Mouse (Mus musculus) hindbrain, embryonic 15.5 days (tissue): ENCODE measurements around the gene Col4a3. TPM values are rescaled to one million over a fixed set of nuclear protein-coding genes. Genes with fewer than 3 reads are reported as not detected.

Source experiments
- ATAC-seq: fragments of 200-750 bp; cut with Nextera tagmentation; 2 replicates; pipeline ENCODE4 v1.8.0; 2017; ENCODE audit warnings: low read depth, moderate number of reproducible peaks, moderate TSS enrichment; ENCODE audit not compliant: low FRiP score
- H3K27ac ChIP-seq: fragments of 300-500 bp; sonication (generic); replicated peaks from 2 replicates; pipeline ENCODE4 v1.5.1; 2015; ENCODE audit warnings: mild to moderate bottlenecking, inconsistent platforms
- H3K27me3 ChIP-seq: fragments of 300-500 bp; sonication (generic); 2 replicates; pipeline ENCODE4 v1.6.1; 2015; ENCODE audit warnings: control low read depth, inconsistent platforms
- H3K36me3 ChIP-seq: fragments of 300-500 bp; sonication (generic); 2 replicates; pipeline ENCODE4 v1.6.1; 2015; ENCODE audit warnings: control low read depth, inconsistent platforms
- H3K4me1 ChIP-seq: fragments of 300-500 bp; sonication (generic); replicated peaks from 2 replicates; pipeline ENCODE4 v1.6.1; 2015; ENCODE audit warnings: control low read depth, inconsistent platforms
- H3K4me2 ChIP-seq: fragments of 300-500 bp; sonication (generic); 2 replicates; pipeline ENCODE4 v1.6.1; 2015; ENCODE audit warnings: moderate library complexity, mild to moderate bottlenecking, inconsistent platforms
- H3K4me3 ChIP-seq: fragments of 300-500 bp; sonication (generic); 2 replicates; pipeline ENCODE4 v1.5.1; 2015; ENCODE audit warnings: mild to moderate bottlenecking, inconsistent platforms
- H3K9ac ChIP-seq: fragments of 300-500 bp; sonication (generic); 2 replicates; pipeline ENCODE4 v1.6.1; 2015; ENCODE audit warnings: inconsistent platforms
- H3K9me3 ChIP-seq: fragments of 300-500 bp; sonication (generic); 2 replicates; pipeline ENCODE4 v1.6.1; 2016; ENCODE audit warnings: control low read depth, inconsistent platforms
- WGBS: fragments of 180-500 bp; shearing (Covaris S2); methylation state at CpG from one replicate; pipeline ENCODE4 v1.1.7; 2015; 5-methylcytosine and 5-hydroxymethylcytosine counted together
- polyA plus RNA-seq: library from polyadenylated mRNA; unstranded; fragments of >200 nt; fragmentation: Nextera tagmentation; extraction: Ambion mirVana; gene quantifications from 2 replicates; pipeline ENCODE4 v1.2.1, GENCODE M21; 2015

The Col4a3 gene
- polyA plus RNA-seq, 1 experiment from 2014 or later: 0.26 TPM

DNA sequence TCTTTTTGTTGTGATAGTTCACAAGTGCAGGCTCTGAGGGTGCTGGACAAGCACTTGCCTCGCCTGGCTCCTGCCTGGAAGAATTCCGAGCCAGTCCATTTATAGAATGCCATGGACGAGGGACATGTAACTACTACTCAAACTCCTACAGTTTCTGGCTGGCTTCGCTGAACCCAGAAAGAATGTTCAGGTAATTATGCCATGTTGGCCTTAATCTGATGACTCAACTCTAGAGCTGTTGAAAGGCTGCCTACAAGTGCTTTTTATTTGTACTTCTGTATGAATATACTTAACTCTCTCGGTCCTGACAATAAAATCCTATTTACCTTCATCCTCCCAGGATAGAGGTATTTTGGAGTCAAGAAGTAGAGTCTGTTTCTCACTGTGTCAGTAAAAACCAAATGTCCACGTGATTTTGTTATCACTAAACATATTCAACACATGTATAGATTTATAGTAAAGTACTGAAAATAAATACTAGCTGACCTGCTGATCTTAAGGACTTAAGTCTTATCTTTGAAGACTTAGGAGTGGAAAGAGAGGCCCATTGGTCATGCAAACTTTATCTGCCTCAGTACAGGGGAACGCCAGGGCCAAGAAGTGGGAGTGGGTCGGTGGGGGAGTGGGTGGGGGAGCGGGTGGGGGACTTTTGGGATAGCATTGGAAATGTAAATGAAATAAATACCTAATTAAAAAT, 131.2 kb downstream of the Col4a3 start:
- no peak overlapping the region for H3K27ac ChIP-seq
- no peak overlapping the region for H3K4me3 ChIP-seq

DNA sequence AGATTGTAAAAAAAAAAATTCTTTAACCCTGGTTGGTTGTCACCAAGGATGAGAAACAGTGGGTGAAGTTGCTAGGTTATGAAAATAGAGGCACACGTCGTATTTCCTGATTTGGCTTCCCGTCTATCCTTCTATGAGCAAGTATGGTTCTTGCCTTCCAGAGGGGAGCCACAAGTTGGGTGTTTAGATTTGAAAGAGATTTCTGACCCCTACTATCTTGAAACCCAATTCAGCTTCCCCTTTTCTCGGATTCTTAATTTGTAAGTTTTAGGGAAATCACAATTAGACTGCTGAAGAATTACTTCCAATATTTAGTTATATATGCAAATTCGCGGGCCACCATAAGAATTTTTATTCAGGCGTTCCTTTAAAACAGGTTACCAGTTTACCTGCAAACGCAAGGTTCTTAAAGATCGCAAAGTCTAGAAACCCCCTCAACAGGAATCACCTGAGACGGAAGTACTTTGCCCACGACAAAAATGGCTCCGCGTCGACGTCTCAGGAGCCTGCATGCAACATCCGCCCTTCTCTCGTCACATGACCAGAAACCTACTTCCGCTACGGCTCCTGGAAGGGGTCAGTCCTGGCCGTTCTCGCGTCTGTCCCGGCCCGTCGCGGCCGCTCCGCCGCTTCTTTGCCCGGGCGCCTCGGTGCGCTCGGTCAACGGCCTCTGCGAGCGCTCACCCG, 137.8 kb downstream of the Col4a3 start, which contains the start of gene Mff:
Mff (plus strand) TSS at position 552 of the 687 bp plus-strand sequence.
- WGBS: 10% methylated on average over 38 of the region's 38 CpGs
- H3K27me3 ChIP-seq: peaks cover 20% of the 10 kb centered on the region
- ATAC-seq: peak; percentile 99

More for the DNA sequence above, 131.2 kb downstream of the Col4a3 start:
- H3K4me1 ChIP-seq: no peaks in the 10 kb centered on the region
- H3K4me2 ChIP-seq: no peak overlapping the region
- H3K27me3 ChIP-seq: peaks cover 19% of the 10 kb centered on the region
- H3K9ac ChIP-seq: no peak overlapping the region
- 82% methylated on average over 9 of the region's 9 CpGs for WGBS
- H3K36me3 ChIP-seq: no peaks in the 10 kb centered on the region
- no peaks in the 10 kb centered on the region for H3K9me3 ChIP-seq
- no peak for ATAC-seq

DNA sequence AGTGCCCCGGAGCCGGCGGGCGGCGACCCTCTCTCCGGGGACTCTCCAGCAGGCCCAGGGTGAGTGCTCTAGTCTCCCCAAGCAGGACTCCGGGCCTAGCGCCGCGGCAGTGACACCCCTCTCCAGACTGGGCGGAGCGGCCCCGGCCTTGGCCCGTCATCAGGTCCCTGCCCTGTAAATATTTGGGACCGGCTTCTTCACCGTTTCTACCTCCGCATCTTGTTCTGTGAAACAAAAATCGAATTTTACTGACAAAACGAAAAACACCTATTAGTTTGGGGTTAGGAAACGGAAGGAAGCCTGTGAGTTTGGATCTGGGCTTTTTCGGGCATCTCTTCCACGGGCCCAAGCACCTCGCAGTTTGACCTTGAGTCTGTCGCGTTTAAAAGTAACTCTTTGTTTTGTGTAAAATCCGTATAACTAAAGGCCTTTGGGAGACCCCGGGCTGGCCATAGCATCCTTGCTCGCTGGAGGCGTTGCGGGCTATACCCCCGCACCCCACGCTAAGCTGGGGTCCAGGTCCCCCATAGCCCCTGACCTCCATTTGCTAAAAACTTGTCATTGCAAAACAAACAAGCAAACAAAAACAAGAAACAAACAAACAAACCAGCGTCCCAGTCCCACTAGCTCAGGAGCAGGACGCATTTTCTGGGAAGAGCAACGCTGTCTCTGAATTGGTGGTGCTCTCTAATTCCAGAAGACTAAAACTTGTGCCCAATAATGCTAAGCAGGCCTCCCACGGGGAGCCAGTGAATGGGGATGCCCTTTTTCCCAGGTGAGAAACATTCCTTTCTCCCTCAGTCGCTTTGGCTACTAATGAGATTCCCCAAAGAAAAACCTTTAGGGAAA, 138.5 kb downstream of the Col4a3 start:
- H3K4me2 ChIP-seq: peak overlapping the region; percentile 93
- peak overlapping the region; percentile 76 for H3K27ac ChIP-seq
- peak overlapping the region; percentile 76 for H3K4me3 ChIP-seq
- under 1% methylated on average over 37 of the region's 37 CpGs for WGBS
- H3K36me3 ChIP-seq: peaks cover 16% of the 10 kb centered on the region
- H3K4me1 ChIP-seq: peaks cover 22% of the 10 kb centered on the region
- ATAC-seq: peak; percentile 97
- peaks cover 17% of the 10 kb centered on the region for H3K27me3 ChIP-seq
- peak overlapping the region; percentile 92 for H3K9ac ChIP-seq
- H3K9me3 ChIP-seq: no peaks in the 10 kb centered on the region

More for the DNA sequence above, 137.8 kb downstream of the Col4a3 start, which contains the start of gene Mff:
- Histone ChIP-seq H3K4me1 (peaks cover 22% of the 10 kb centered on the region), H3K9ac (peak within 1 kb of the TSS; percentile 92), H3K36me3 (peaks cover 8% of the 10 kb centered on the region), H3K27ac (peak within 1 kb of the TSS; percentile 76), H3K9me3 (no peaks in the 10 kb centered on the region), H3K4me3 (peak within 1 kb of the TSS; percentile 76), H3K4me2 (peak within 1 kb of the TSS; percentile 93)

DNA sequence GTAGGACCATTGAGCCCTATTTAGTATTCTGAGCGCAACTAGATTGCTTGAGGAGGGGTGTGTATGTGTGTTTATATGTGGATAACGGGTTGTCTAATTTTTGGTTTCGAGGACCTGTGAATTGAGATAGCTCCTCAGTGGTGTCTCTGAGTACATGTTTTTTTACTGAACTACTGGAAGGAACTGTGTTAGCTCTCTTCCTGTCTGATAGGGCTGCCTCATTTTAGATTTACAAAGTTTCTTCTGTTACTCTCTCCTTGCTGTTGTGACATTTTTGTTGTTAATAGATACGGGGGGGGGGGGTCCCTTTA, 139.1 kb downstream of the Col4a3 start:
- WGBS: 59% methylated on average over 4 of the region's 4 CpGs
- Histone ChIP-seq H3K4me1 (peaks cover 22% of the 10 kb centered on the region), H3K27ac (no peak overlapping the region), H3K4me3 (peak overlapping the region; percentile 76), H3K36me3 (peaks cover 21% of the 10 kb centered on the region), H3K9me3 (no peaks in the 10 kb centered on the region), H3K4me2 (peak overlapping the region; percentile 93), H3K27me3 (peaks cover 12% of the 10 kb centered on the region), H3K9ac (peak overlapping the region; percentile 92)
- no peak for ATAC-seq

DNA sequence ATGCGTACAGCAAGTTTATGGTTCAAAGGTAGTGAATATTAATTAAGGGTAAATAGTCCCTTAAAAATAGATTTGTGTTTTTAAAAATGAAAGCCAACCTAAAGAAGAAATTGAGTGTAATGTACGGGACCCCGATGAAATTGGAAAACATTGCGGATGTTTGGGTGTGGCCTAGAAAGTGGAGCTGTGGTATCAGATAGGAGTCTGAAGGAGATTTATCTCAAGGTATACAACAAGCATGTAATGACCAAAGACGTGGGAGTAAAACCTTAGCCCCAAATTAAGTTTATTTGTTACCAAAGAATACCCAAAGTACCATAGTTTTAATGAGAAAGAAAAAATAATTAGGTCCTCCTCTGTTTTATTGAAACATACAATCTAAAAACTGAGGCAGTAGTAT, 139.8 kb downstream of the Col4a3 start:
- H3K9me3 ChIP-seq: no peaks in the 10 kb centered on the region
- peaks cover 28% of the 10 kb centered on the region for H3K36me3 ChIP-seq
- H3K27ac ChIP-seq: no peak overlapping the region
- 97% methylated on average over 5 of the region's 5 CpGs for WGBS
- H3K4me3 ChIP-seq: no peak overlapping the region
- ATAC-seq: no peak
- H3K4me1 ChIP-seq: peaks cover 22% of the 10 kb centered on the region
- H3K4me2 ChIP-seq: no peak overlapping the region
- H3K27me3 ChIP-seq: peaks cover 8% of the 10 kb centered on the region
- H3K9ac ChIP-seq: no peak overlapping the region

DNA sequence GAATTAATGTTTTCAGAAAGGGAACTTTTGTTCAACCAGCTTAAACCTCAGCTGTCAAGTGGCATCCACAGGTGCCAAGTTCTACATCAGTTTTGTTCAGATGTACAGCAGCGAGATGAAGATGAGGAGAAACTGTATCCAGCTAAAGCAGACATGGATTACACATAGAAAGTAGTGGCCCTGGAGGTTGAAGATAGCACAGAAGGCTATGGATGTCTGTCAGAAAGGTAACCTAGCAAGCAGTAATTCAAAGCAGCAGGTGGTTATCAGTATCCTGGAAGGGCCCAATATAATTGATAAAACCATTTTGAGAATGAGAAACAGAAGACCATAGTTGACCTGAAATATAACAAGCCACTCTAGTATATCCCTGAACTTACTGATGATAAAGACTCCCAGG, 146.6 kb downstream of the Col4a3 start:
- H3K4me3 ChIP-seq: no peak overlapping the region
- H3K36me3 ChIP-seq: peaks cover 75% of the 10 kb centered on the region
- WGBS: 90% methylated on average over 1 of the region's 1 CpGs

DNA sequence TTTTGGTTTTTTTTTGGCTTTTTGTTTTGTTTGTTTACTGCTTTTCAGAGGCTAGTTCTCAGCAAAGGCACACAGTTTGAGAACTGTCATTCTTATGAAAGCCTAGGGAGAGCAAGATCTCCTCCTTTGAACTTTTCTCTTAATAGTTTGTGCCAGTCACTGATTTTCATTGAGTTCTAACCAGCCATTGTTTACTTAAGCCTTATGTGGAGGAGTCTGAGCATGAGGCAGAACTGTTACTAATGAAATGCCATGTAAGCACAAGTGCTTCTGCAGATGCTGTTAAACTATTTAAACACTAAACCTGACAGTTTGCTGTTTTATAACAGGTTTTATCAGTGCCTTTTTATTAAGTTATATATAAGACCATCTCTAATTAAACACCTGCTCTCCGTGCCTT, 151.3 kb downstream of the Col4a3 start:
- H3K4me1 ChIP-seq: no peaks in the 10 kb centered on the region
- H3K36me3 ChIP-seq: peaks cover 45% of the 10 kb centered on the region
- no peak for ATAC-seq
- H3K27me3 ChIP-seq: no peaks in the 10 kb centered on the region
- no peaks in the 10 kb centered on the region for H3K9me3 ChIP-seq
- 90% methylated on average over 1 of the region's 1 CpGs for WGBS
- no peak overlapping the region for H3K9ac ChIP-seq
- no peak overlapping the region for H3K4me2 ChIP-seq
- no peak overlapping the region for H3K27ac ChIP-seq
- H3K4me3 ChIP-seq: no peak overlapping the region

More for the DNA sequence above, 146.6 kb downstream of the Col4a3 start:
- H3K4me2 ChIP-seq: no peak overlapping the region
- no peaks in the 10 kb centered on the region for H3K27me3 ChIP-seq
- no peak overlapping the region for H3K27ac ChIP-seq
- no peaks in the 10 kb centered on the region for H3K9me3 ChIP-seq
- no peak for ATAC-seq
- H3K9ac ChIP-seq: no peak overlapping the region
- no peaks in the 10 kb centered on the region for H3K4me1 ChIP-seq

DNA sequence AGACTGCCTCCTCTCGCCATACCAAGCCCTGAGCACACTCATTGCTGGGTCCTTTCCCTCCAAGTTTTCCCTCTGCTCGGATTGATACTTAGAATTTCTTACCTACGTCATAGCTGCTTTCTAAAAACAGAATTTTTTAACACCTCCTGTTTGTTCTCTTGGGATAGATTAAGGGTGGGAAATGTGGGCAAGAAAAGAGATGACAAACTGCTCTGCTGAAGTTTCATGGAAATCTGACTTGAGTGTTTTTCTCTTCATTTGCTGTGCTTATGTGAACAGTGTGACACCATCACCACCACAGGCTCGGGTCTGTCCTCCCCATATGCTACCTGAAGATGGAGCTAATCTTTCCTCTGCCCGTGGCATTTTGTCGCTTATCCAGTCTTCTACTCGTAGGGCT, 154.8 kb downstream of the Col4a3 start:
- Histone ChIP-seq H3K4me1 (no peaks in the 10 kb centered on the region), H3K4me3 (no peak overlapping the region), H3K27me3 (no peaks in the 10 kb centered on the region), H3K9ac (no peak overlapping the region), H3K36me3 (peaks cover 17% of the 10 kb centered on the region), H3K9me3 (no peaks in the 10 kb centered on the region), H3K4me2 (no peak overlapping the region), H3K27ac (no peak overlapping the region)
- WGBS: 91% methylated on average over 7 of the region's 7 CpGs
- ATAC-seq: no peak

DNA sequence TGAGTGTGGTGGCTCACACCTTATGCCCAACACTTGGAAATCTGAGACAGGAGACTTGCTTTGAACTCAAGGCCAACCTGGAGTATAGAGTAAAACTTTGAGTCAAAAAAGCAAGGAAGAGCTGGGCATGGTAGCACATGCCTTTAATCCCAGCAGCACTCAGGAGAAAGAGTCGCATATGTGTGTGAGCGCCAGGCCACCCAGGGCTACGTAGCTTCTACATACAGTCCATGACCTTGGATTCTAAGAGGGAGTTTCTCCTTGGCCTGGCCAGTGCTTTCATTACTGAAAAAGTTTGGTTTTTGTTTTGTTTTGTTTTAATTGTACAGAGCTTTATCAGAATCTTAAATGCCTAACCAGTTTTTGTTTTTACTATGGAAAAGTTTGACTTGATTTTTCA, 157.2 kb downstream of the Col4a3 start:
- no peak overlapping the region for H3K27ac ChIP-seq
- H3K4me2 ChIP-seq: no peak overlapping the region
- H3K9me3 ChIP-seq: no peaks in the 10 kb centered on the region
- H3K36me3 ChIP-seq: peaks cover 21% of the 10 kb centered on the region
- H3K9ac ChIP-seq: no peak overlapping the region
- H3K4me1 ChIP-seq: no peaks in the 10 kb centered on the region
- no peaks in the 10 kb centered on the region for H3K27me3 ChIP-seq
- ATAC-seq: no peak
- WGBS: 86% methylated on average over 3 of the region's 3 CpGs
- H3K4me3 ChIP-seq: no peak overlapping the region

DNA sequence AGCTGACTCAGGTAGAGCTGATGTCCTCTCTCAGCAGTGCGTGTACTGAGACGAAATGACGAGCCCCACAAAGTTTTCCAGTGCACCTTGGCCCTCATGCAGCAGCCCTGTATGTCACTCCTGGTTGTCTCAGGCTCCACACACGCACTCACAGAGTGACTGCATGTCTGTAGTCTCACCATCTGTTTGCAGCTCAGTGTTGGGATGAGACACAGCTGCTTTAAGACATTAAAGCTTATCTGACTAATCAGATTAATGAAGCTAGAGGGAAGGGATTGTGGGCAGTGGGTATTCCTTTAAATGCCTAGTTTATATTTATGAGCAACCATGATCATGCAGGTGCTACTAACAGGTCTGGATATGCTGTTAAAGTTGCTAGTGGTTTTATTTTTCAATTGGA, 159.7 kb downstream of the Col4a3 start:
- H3K4me3 ChIP-seq: no peak overlapping the region
- H3K36me3 ChIP-seq: peaks cover 26% of the 10 kb centered on the region
- no peaks in the 10 kb centered on the region for H3K27me3 ChIP-seq
- no peak for ATAC-seq
- no peaks in the 10 kb centered on the region for H3K9me3 ChIP-seq
- H3K4me2 ChIP-seq: no peak overlapping the region
- no peak overlapping the region for H3K27ac ChIP-seq
- H3K4me1 ChIP-seq: no peaks in the 10 kb centered on the region
- no peak overlapping the region for H3K9ac ChIP-seq
- 83% methylated on average over 4 of the region's 4 CpGs for WGBS

DNA sequence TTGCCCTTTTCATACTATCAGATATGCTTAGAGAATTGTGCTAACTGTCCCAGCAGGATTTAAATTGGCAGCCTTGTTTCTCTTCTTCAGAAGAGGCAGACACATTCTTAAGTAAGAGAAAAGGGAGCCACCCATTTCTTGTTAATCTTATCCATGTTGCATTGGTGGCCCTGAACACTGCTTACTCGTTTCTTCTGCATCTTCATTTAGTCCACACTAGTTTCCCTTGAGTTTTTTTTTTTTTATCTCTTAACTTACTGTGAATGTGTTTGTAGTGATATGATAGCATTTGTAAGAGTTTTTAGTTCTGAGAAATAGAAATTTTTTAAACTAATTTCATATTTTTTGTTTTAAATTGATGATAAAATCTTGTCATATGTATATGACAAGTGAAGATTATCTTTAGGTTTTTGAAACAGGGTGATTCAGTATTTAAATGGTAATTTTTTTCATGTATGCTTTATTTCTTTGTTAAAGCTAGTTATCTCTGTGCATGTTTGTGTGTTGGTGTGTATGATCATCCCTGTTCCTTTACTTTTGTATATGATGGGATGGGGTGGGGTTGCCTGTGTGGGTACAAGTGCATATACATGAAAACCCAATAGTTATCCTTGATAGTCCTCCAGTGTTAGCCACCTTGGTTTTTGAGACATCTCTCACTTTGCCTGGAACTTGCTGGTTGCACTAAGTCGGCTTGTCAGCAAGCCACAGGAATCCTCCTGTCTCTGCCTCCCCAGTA, 161.2 kb downstream of the Col4a3 start:
- ATAC-seq: no peak
- Histone ChIP-seq H3K9ac (no peak overlapping the region), H3K27me3 (no peaks in the 10 kb centered on the region), H3K27ac (no peak overlapping the region), H3K9me3 (no peaks in the 10 kb centered on the region), H3K4me2 (no peak overlapping the region), H3K4me3 (no peak overlapping the region), H3K4me1 (no peaks in the 10 kb centered on the region), H3K36me3 (peaks cover 26% of the 10 kb centered on the region)
- WGBS: 90% methylated on average over 2 of the region's 2 CpGs
